Mouse (Mus musculus) MEL (cell line): Measurements from ENCODE around the gene Hcfc1. TPM values are rescaled to one million over a fixed set of nuclear protein-coding genes. Genes with fewer than 3 reads are reported as not detected.

Source experiments
- DNase-seq: peaks from one replicate; pipeline ENCODE4 v3.0.0; 2011; ENCODE audit warnings: low read depth, low spot score
- H3K27ac ChIP-seq: 2 replicates; pipeline ENCODE4 v1.5.1; 2012; ENCODE audit warnings: low read depth, mild to moderate bottlenecking, control low read depth, low read length, moderate library complexity; ENCODE audit not compliant: control insufficient read depth
- H3K27me3 ChIP-seq, 2 experiments: fragments of 150-350 bp in 1 of 2; sonication (generic) in 1 of 2; 2 replicates each; pipeline ENCODE4 v1.6.1; 2012; ENCODE audit warnings: low read length in 2 of 2, mild to moderate bottlenecking in 2 of 2, improper control_type of control experiment in 1 of 2, moderate library complexity in 1 of 2; ENCODE audit not compliant: insufficient read depth in 2 of 2, control insufficient read depth in 1 of 2
- H3K36me3 ChIP-seq, 2 experiments: 2 replicates each; pipeline ENCODE4 v1.6.1; 2012 to 2014; ENCODE audit warnings: low read length in 2 of 2, improper control_type of control experiment in 1 of 2, inconsistent platforms in 1 of 2, mild to moderate bottlenecking in 1 of 2; ENCODE audit not compliant: insufficient read depth in 2 of 2, control insufficient read depth in 1 of 2
- H3K4me1 ChIP-seq, 2 experiments: fragments of 150-350 bp in 1 of 2; sonication (generic) in 1 of 2; 2 replicates each; pipeline ENCODE4 v1.6.1; 2012; ENCODE audit warnings: low read length in 2 of 2, improper control_type of control experiment in 1 of 2, mild to moderate bottlenecking in 1 of 2; ENCODE audit not compliant: insufficient read depth in 2 of 2, control insufficient read depth in 1 of 2
- H3K4me3 ChIP-seq, 2 experiments: fragments of 150-350 bp in 1 of 2; sonication (generic) in 1 of 2; 2 replicates each; pipeline ENCODE4 v1.5.1; 2012; ENCODE audit warnings: low read depth in 2 of 2, low read length in 2 of 2, mild to moderate bottlenecking in 2 of 2, moderate library complexity in 2 of 2, control low read depth in 1 of 2, improper control_type of control experiment in 1 of 2; ENCODE audit not compliant: control insufficient read depth in 1 of 2, insufficient read depth in 1 of 2
- H3K79me2 ChIP-seq: 2 replicates; pipeline ENCODE4 v1.6.1; 2012; ENCODE audit warnings: mild to moderate bottlenecking, low read length, moderate library complexity; ENCODE audit not compliant: control insufficient read depth, poor library complexity, insufficient read depth
- H3K9ac ChIP-seq: 2 replicates; pipeline ENCODE4 v1.6.1; 2012; ENCODE audit warnings: low read depth, mild to moderate bottlenecking, control low read depth, low read length, moderate library complexity; ENCODE audit not compliant: control insufficient read depth, poor library complexity, severe bottlenecking
- H3K9me3 ChIP-seq: fragments of 150-350 bp; sonication (generic); replicated peaks from 2 replicates; pipeline ENCODE4 v1.6.1; 2012; ENCODE audit warnings: mild to moderate bottlenecking, low read length, improper control_type of control experiment, moderate library complexity; ENCODE audit not compliant: insufficient read depth
- BHLHE40 ChIP-seq: IDR thresholded peaks from 2 replicates; pipeline ENCODE4 v1.6.1; 2012; ENCODE audit warnings: low read depth, mild to moderate bottlenecking, inconsistent platforms, low read length, improper control_type of control experiment, borderline replicate concordance
- CHD1 ChIP-seq: IDR thresholded peaks from 2 replicates; pipeline ENCODE4 v1.6.1; 2012; ENCODE audit warnings: low read depth, mild to moderate bottlenecking, inconsistent platforms, low read length, improper control_type of control experiment
- E2F4 ChIP-seq: IDR thresholded peaks from 2 replicates; pipeline ENCODE4 v1.6.1; 2011; ENCODE audit warnings: low read depth, low read length, improper control_type of control experiment, borderline replicate concordance
- ELF1 ChIP-seq: IDR thresholded peaks from 2 replicates; pipeline ENCODE4 v1.6.1; 2014; ENCODE audit warnings: low read depth, mild to moderate bottlenecking, inconsistent platforms, low read length, improper control_type of control experiment, moderate library complexity
- GABPA ChIP-seq: IDR thresholded peaks from 2 replicates; pipeline ENCODE4 v1.6.1; 2012; ENCODE audit warnings: low read depth, mild to moderate bottlenecking, inconsistent platforms, low read length, improper control_type of control experiment, moderate library complexity
- GATA1 ChIP-seq: IDR thresholded peaks from 2 replicates; pipeline ENCODE4 v1.6.1; 2011; ENCODE audit warnings: low read depth, low read length, improper control_type of control experiment
- HCFC1 ChIP-seq: IDR thresholded peaks from 2 replicates; pipeline ENCODE4 v1.6.1; 2012; ENCODE audit warnings: low read depth, mild to moderate bottlenecking, inconsistent platforms, low read length, improper control_type of control experiment, moderate library complexity
- JUND ChIP-seq: IDR thresholded peaks from 2 replicates; pipeline ENCODE4 v1.6.1; 2011; ENCODE audit warnings: low read depth, mild to moderate bottlenecking, improper control_type of control experiment, low read length
- MAX ChIP-seq: IDR thresholded peaks from 2 replicates; pipeline ENCODE4 v1.6.1; 2011; ENCODE audit warnings: low read length, improper control_type of control experiment
- MAZ ChIP-seq: IDR thresholded peaks from 2 replicates; pipeline ENCODE4 v1.6.1; 2012; ENCODE audit warnings: low read depth, mild to moderate bottlenecking, inconsistent platforms, low read length, improper control_type of control experiment
- MEF2A ChIP-seq: IDR thresholded peaks from 2 replicates; pipeline ENCODE4 v1.6.1; 2014; ENCODE audit warnings: low read depth, mild to moderate bottlenecking, inconsistent platforms, low read length, improper control_type of control experiment; ENCODE audit not compliant: poor library complexity, insufficient replicate concordance, severe bottlenecking; ENCODE audit errors: extremely low read depth
- MXI1 ChIP-seq: IDR thresholded peaks from 2 replicates; pipeline ENCODE4 v1.6.1; 2011; ENCODE audit warnings: mild to moderate bottlenecking, low read depth, low read length, improper control_type of control experiment
- MYB ChIP-seq: IDR thresholded peaks from 2 replicates; pipeline ENCODE4 v1.6.1; 2011; ENCODE audit warnings: mild to moderate bottlenecking, low read depth, low read length, improper control_type of control experiment
- NELFE ChIP-seq: IDR thresholded peaks from 2 replicates; pipeline ENCODE4 v1.6.1; 2011; ENCODE audit warnings: low read depth, low read length, improper control_type of control experiment
- NRF1 ChIP-seq: IDR thresholded peaks from 2 replicates; pipeline ENCODE4 v1.6.1; 2014; ENCODE audit warnings: low read depth, mild to moderate bottlenecking, inconsistent platforms, low read length, improper control_type of control experiment, moderate library complexity; ENCODE audit not compliant: poor library complexity, insufficient read depth, severe bottlenecking
- POLR2A ChIP-seq, 2 experiments: IDR thresholded peaks; 2 replicates each; pipeline ENCODE4 v1.6.1; 2011 to 2012; ENCODE audit warnings: low read length in 2 of 2, mild to moderate bottlenecking in 2 of 2, control low read depth in 1 of 2, improper control_type of control experiment in 1 of 2, low read depth in 1 of 2, moderate library complexity in 1 of 2; ENCODE audit not compliant: control insufficient read depth in 1 of 2, insufficient read depth in 1 of 2, poor library complexity in 1 of 2
- RCOR1 ChIP-seq: IDR thresholded peaks from 2 replicates; pipeline ENCODE4 v1.6.1; 2012; ENCODE audit warnings: low read depth, mild to moderate bottlenecking, inconsistent platforms, low read length, improper control_type of control experiment
- SIN3A ChIP-seq: IDR thresholded peaks from 2 replicates; pipeline ENCODE4 v1.6.1; 2012; ENCODE audit warnings: low read length, improper control_type of control experiment, inconsistent platforms
- TAL1 ChIP-seq: IDR thresholded peaks from 2 replicates; pipeline ENCODE4 v1.6.1; 2012; ENCODE audit warnings: mild to moderate bottlenecking, inconsistent platforms, low read length, moderate library complexity, mixed read lengths
- TBP ChIP-seq: IDR thresholded peaks from 2 replicates; pipeline ENCODE4 v1.8.0; 2011; ENCODE audit warnings: low read depth, low read length, improper control_type of control experiment
- TCF12 ChIP-seq: IDR thresholded peaks from 2 replicates; pipeline ENCODE4 v1.6.1; 2014; ENCODE audit warnings: low read depth, mild to moderate bottlenecking, inconsistent platforms, low read length, improper control_type of control experiment, moderate library complexity
- USF1 ChIP-seq: IDR thresholded peaks from 2 replicates; pipeline ENCODE4 v1.6.1; 2014; ENCODE audit warnings: low read depth, mild to moderate bottlenecking, inconsistent platforms, low read length, improper control_type of control experiment, moderate library complexity
- USF2 ChIP-seq, 2 experiments: IDR thresholded peaks; 2 replicates each; pipeline ENCODE4 v1.6.1; 2011 to 2012; ENCODE audit warnings: improper control_type of control experiment in 2 of 2, low read length in 2 of 2, borderline replicate concordance in 1 of 2, inconsistent platforms in 1 of 2, low read depth in 1 of 2, mild to moderate bottlenecking in 1 of 2; ENCODE audit not compliant: insufficient read depth in 1 of 2
- ZC3H11A ChIP-seq: IDR thresholded peaks from 2 replicates; pipeline ENCODE4 v1.6.1; 2012; ENCODE audit warnings: low read depth, mild to moderate bottlenecking, inconsistent platforms, low read length, improper control_type of control experiment
- ZMIZ1 ChIP-seq: IDR thresholded peaks from 2 replicates; pipeline ENCODE4 v1.6.1; 2012; ENCODE audit warnings: low read depth, mild to moderate bottlenecking, inconsistent platforms, low read length, improper control_type of control experiment, moderate library complexity
- polyA plus RNA-seq, 2 experiments: library from polyadenylated mRNA; stranded (reverse) in 1 of 2; unstranded in 1 of 2; fragments of >175 nt in 1 of 2; fragments of >200 nt in 1 of 2; gene quantifications; 2 replicates each; pipeline versions ENCODE4 v1.2.1 to v1.2.4; 2012; ENCODE audit warnings: low replicate concordance in 2 of 2, low read depth in 1 of 2; ENCODE audit not compliant: insufficient read length in 2 of 2, insufficient read depth in 1 of 2, missing spikeins in 1 of 2
- total RNA-seq: library from RNA; depleted of rRNA; stranded (reverse); fragments of 300-350 nt; gene quantifications from 2 replicates; pipeline ENCODE4 v1.2.3, GENCODE M21; 2012; rRNA removed

Hcfc1 gene
- total RNA-seq, result 53.6 and 60.0 TPM in 2 replicates
- 100 to 1,000 TPM in 1 of 2 experiments, 10 to 100 TPM in 1; 40.8 to 146 TPM for polyA plus RNA-seq

- Histone ChIP-seq H3K79me2 (peaks cover 50% of the 10 kb centered on the region), H3K9ac (peak within 1 kb of the TSS; percentile 97), H3K27me3 (no peaks in the 10 kb centered on the region), H3K36me3 (peaks cover 0 to 50% of the 10 kb centered on the region in 2 experiments; a peak in 2 of 4 replicates), H3K4me1 (peaks cover 3 to 33% of the 10 kb centered on the region in 2 experiments; a peak in 3 of 4 replicates), H3K27ac (peak within 1 kb of the TSS; percentile 94), H3K4me3 (peak within 1 kb of the TSS; percentile 87 to 91), H3K9me3 (no peaks in the 10 kb centered on the region)
- TF ChIP-seq TAL1 (no peak), GABPA (no peak), ZMIZ1 (peak; percentile 50; the same call in 1 of the 2 replicates), MEF2A (no peak), CHD1 (peak; percentile 93; the same call in 1 of the 2 replicates), RCOR1 (0 out of 2 replicates have a peak, but pooled peaks have one; percentile 21), MYB (no peak), ELF1 (peak; percentile 61; the same call in 1 of the 2 replicates), JUND (no peak), POLR2A (IDR thresholded peaks at IDR 0.05; ENCODE audit: control insufficient read depth in 1 of 2, insufficient read depth in 1 of 2, low read depth in 1 of 2, low read length in 2 of 2, poor library complexity in 1 of 2) (peak; percentile 33 to 37; a peak in 2 of 4 replicates), USF1 (0 out of 2 replicates have a peak, but pooled peaks have one; percentile 12), ZC3H11A (peak; percentile 24; the same call in 1 of the 2 replicates), BHLHE40 (no peak), MAX (peak; percentile 23; the same call in 1 of the 2 replicates), TBP (peak; percentile 74), MAZ (peak; percentile 68), HCFC1 (peak; percentile 79), E2F4 (no peak), GATA1 (no peak), SIN3A (peak; percentile 1; the same call in 1 of the 2 replicates), MXI1 (peak; percentile 59), NELFE (peak; percentile 70), TCF12 (peak; percentile 25; the same call in 1 of the 2 replicates), NRF1 (0 out of 2 replicates have a peak, but pooled peaks have one; percentile 2), USF2 (IDR thresholded peaks at IDR 0.05; ENCODE audit: borderline replicate concordance in 1 of 2, insufficient read depth in 1 of 2, low read depth in 1 of 2, low read length in 2 of 2) (no peak)
- peak; percentile 89 for DNase-seq
Measured at GRCm38 (mm10) chrX:73966248-73967176, at the start of gene Hcfc1. Gene Hcfc1, minus strand, starts transcription at chrX:73966357.
